Mouse (Mus musculus): ENCODE data around the gene Abtb2. TPM values are rescaled to one million over a fixed set of nuclear protein-coding genes. Genes with fewer than 3 reads are reported as not detected.

The Abtb2 gene
- polyA plus RNA-seq, 1 experiment: 2.4 TPM

DNA sequence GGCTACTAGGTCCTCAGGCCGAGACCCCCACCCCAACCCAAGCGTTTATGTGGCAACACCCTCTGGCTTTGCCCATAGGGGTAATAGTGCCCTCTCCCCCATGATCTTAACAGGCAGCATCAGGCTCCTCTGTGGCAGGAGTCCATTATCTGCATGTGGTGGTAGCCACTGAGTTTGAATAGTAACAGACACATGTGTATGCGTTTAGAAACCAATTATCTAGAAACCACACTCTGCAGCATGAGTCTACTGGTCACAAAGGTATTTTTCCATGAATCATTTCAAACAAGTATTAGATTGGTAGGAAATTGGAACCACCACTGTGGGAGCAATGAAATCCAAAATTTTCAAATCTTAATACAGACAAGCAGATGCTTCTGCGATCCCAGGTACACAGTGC lies 119.5 kb downstream of the Abtb2 start:
- DNase-seq (ENCODE audit: low read depth): no peak

DNA sequence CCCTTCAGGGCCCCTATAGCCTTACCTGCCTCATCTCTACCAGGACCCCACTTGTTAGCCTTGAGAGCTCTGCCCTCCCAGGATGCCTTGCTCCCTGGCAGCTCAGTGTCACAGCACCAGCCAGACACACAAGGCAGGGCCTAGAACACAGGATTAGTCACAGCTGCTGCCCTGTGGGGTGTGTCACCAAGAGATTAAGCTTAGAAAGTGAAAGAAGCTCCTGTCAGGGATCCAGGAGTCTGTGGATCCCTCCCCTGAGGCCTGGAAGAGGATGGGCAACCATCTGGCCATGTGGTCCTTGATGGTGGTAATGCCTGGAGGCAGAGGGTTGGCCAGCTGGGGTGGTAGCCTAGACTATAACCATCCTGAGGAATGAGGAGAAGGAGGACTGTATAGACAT lies 121.0 kb downstream of the Abtb2 start:
- no peak for DNase-seq (ENCODE audit: low read depth)

DNA sequence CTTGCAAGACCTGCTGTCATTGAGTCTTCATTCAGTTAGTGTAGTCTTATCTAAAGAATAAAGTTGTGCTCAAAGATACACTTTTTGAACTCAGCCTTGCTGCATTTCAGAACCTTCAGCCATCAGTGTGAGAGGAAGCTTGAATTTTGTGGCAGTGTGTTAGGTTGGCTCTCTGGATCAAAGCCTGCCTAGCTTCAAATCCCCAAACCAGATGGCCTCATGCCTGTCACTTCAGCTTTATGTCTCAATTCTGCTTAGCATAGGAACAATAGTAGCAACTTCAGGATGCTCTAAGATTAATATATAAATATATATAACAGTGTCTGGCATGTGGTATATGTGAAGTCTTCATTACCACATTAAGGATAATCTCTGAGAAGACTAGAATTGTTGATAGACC lies 121.8 kb downstream of the Abtb2 start:
- DNase-seq (ENCODE audit: low read depth): no peak

DNA sequence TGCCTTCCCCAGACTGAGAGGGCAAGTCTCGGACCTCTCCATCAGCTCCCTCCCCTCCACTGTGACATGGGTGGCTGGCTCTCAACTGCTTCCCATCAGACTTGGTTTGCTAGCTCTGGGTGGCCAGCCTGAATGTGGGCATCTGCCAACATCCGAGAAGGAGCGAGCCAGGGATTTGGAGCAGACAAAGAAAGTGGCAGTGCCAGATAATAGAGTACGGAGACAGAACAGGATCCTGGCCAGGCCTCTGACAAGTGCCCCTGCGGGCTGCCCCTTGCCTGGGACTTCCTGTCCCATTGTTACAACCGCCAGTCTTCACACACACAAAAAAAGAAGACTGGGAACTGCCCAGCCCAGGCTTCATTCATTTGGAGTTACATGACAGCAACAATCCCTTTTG lies 124.3 kb downstream of the Abtb2 start:
- no peak for DNase-seq (ENCODE audit: low read depth)

DNA sequence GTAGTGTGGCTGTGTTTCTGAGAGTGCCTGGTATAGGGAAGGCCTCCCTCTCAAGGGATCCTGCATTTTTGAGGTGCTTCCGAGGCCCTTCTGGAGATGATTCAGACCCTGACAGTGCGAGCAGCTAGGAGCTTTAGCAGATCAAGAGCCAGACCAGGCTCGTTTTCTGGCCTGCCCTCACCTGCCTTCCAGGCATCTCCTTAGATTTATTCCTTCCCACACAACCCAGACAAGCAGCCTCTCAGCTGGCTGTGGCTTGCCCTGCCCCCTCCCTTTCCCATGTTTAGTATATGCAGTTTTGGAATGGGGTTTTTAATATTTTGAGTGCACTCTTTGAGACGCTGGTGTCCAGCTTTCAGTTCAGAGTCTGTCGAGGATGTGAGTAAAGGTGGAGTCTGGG lies 124.7 kb downstream of the Abtb2 start:
- DNase-seq (ENCODE audit: low read depth): no peak

DNA sequence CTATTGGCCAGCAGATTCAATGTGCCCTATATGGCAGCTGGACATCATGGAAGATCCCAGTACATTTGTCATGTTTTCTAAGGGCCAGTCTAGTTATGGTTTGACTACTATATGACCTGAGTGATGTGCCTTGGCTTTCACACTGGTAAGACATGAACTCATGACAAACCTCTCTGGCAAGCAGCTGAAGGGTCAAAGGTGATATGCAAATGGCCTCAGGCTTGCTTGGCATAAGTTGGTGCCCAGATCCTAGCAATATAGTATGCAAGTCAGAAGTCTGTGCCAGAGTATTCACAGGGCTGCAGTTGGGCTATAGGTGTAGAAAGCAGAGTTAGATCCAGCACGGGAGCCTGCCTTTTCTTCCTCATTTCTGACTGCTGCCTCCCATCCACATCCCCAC lies 125.2 kb downstream of the Abtb2 start:
- peak; percentile 75 for DNase-seq (ENCODE audit: low read depth)

DNA sequence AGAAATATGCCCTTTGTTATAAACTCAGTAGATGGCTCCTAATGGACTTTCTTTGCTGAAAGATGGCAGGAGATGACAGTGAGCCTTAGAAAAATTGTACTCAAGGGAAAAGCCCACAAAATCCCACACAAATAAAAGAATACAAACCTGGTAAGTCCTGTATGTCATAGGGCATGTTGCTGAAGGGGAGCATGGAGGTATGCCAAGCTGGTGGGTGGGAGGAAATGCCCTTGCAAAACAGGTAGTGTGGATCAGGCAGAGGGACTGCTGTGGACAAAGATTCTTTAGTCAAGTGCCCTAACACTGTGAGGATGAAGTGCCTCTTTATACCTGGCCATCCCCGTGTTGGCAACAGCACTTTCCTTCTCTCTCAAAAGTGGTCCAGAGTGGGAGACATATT lies 126.7 kb downstream of the Abtb2 start:
- peak; percentile 80 for DNase-seq (ENCODE audit: low read depth)

DNA sequence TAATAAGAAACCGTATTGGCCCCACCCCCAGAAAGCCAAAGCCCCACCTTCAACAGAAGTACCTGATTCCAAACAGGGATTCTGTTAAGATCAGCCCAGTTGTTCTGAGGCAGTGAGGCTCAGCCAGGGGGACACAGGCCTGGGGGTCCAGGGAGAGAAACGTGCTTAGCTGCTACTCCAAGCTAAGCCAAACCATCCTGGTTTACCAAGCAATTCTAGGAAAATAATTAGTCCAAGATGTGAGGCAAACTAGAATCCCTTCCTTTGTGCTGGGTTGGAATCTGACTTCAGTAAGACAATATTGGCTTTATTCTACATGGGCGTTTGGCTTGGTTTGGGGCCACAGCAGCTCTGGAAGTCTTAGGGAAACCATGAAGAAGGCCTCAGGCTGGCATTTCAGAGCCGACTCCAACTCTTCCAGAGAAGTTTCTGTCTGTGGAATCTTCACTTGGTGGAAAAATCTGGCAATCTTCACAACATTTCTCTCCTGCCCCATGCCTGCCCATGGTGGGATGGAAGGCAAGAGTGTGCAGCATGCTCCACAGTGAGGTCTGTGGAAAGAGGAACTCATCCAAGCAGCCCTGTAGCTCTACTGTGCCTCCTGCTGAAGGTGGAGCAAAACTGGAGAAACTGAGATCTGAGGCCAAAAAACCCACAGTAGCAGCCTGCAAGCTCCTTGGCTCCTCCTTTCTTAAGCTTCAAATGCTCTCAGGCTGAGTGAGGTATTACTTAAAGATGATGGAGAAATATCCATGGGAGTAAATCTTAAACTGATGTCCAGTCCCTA lies 128.9 kb downstream of the Abtb2 start:
- DNase-seq (ENCODE audit: low read depth): no peak

DNA sequence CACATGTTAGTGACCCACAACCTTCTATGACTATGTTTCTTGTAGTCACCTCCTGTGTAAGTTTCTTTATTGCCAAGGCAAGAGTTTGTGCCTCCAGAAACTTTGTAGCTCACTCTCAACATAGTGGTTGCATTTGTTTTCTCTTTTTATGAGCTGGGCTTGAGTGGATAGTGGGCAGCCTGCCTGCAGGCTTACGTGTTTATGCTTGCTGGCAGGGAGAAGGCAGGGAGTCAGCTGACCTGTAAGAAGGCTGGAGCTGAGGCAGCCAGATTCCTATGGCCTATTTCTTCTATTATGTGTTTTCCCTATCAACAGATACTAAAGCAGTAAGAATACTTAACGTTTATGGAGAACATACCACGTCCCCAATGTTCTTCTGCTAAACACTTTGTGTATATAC lies 130.1 kb downstream of the Abtb2 start:
- no peak for DNase-seq (ENCODE audit: low read depth)

DNA sequence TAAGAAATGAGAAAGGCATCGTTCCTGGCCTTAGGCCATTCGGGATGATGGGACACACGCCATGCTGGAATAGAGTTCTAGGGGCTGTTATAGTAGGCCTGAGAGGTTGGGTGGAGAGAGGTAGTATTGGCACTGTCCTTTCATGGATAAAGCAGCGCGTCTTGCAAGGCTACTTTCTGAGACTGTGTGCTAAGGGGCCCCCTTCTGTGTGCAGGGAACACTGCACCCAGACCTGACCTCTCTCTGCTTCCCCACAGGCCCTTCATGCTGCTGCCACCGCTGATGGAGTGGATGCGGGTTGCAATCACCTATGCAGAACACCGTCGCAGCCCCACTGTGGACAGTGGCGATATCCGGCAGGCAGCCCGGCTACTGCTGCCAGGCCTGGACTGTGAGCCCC lies 134.4 kb downstream of the Abtb2 start:
- no peak for DNase-seq (ENCODE audit: low read depth)

DNA sequence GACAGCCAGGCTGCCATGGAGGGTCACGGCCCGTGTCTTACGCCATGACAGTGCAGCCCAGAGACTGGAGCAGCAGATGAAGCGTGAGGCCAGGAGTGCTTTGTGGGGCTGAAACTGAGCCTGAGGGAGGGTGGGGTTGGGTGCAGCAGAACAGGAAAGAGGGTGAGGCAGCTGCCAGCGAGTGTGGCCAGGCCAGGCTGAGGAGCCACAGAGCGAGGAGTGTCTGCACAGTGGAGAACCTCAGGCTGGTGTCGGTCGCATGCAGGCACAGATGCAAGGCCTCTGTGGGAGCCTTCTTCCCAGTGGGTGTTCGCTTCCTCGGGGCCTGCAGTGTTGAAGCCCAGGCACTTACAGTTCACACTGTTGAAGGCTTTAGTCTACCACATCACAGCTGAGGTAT lies 137.2 kb downstream of the Abtb2 start:
- DNase-seq (ENCODE audit: low read depth): no peak

DNA sequence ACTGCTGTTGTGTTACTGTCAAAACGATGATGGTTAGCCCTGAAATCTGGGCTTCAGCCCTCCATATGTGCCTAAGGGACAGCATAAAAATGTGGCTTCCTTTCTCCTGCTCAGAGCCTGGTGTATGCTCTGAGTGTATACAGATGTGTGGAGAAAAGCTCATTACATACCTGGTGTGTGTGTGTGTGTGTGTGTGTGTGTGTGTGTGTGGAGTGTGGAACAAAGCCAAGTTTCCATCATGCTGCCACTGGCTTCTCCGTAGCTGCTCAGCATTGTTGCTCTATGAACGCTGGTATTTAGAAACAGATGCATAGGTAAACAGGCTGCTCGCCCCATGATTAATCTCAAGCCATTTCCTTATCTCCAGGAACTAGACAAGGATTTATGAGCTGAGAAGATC lies 137.8 kb downstream of the Abtb2 start:
- DNase-seq (ENCODE audit: low read depth): no peak

DNA sequence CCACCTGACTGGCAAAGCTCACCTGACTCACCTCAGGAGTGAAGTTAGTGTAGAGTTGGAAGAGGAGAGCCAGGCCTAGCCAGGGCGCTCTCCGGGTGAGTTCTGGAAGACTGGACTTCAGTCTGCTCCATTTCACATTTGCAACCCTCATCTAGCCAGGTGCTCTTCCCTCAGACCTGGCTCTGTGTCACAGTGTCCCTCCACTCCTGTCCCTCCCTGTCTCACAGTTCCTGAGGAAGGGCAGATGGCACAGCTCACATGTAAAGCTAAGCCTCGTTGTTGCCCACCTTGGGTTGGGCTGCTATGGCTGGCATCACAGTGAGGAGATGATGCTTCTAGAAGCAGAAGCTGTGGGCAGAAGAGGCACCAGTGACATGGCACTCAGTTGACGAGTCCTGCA lies 139.7 kb downstream of the Abtb2 start:
- no peak for DNase-seq (ENCODE audit: low read depth)

DNA sequence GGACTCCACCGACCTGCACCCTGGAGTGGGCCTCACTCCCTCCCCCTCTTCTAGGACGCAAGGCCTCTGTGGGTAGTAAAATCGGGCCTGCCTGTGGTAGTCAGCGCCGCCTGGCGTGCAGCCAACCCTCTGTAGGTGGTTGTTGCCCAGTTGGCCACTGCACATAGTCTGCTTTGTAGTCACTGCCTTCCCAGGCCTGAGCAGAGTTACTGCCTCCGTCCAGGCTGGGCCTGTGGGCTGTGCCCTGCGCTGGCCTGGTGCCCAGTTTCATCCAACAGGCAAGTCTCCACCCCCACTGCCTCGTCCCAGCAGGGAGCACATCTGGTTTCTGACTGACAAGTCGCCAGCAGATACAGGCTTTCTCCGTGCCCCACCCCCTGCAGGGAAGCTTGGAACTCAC lies 140.1 kb downstream of the Abtb2 start:
- DNase-seq (ENCODE audit: low read depth): no peak

DNA sequence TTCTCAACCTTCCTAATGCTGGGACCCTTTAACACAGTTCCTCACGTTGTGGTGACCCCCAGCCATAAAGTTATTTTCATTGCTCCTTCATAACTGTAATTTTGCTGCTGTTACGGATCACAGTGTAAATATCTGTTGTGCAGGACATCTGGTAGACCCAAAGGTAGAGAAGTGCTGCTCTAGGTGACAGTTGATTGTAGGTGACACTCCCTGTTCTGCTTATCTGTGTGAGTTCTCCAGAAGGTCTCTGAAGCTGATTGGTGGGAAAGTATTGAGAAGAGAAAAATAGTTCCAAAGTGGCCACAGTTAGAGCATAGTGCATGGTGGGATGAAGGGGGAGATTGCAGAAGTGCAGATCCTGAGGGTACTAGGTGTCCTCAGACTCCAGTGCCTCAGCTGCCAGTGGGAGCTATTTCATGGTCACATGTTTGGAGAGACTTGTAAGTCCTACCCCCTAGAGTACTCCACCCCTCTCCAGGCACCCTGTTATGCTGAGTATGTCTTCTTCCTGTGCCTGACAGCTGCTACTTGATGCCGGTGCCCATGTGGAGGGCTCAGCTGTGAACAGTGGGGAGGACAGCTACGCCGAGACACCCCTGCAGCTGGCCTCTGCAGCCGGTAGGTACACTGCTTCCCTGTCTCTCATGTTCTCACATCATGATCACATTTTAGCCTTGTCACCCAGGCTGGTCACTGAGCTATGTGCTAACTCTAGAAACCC lies 141.1 kb downstream of the Abtb2 start:
- no peak for DNase-seq (ENCODE audit: low read depth)

DNA sequence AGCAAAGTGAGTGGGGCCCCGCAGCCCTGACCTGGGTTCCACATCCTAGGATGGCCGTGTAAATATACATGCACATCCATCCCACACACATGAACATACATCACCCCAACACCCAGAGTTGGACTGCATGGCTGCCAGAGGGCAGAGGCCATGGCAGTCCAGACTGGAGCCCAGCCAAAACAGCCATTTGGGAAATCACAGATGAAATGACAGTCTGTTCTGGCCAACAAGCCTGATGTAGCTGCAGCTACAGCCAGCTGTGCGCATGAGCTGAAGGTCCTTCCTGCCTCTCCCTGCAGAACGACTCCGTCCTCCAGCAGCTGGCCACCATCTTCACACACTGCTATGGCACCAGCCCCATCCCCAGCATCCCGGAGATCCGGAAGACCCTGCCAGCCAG lies 144.7 kb downstream of the Abtb2 start:
- DNase-seq (ENCODE audit: low read depth): no peak

DNA sequence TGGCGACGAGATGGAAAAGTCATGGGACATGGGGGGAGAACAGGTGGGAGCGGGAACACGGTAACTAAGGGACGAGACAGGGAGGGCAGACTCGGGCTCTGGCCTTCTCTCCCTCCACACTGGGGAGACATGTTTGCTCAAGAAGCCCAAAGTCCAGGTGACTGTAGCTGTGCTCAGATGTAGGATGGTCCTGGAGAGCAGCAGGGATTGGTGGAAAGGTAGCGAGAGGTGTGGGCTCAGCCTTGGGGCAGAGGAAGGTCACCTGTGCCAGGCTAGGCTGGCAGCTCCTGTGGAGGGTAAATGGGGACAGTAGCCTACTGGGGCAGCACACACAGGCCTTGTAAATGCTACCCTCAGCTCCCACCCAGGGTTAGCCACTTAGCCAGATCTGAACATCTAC lies 147.7 kb downstream of the Abtb2 start:
- no peak for DNase-seq (ENCODE audit: low read depth)

DNA sequence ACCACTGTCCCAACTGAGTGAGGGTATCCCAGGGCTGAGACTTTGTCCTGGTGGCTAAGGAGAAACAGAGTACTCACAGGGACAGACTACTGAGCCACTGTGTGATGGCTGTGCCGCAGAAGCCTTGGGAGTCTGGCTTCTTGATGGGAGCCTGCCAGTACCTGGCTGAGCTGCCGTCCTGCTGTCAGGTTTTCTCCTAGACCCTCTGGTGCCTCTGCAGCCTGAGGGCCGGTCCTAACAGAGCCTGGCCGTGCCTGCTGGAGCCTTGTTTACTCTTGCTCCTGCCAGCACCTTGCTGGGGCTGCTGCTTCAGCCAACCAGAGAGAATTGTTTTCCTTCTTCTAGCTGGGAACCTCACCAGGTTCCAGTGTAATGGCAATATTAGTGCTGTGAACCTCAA lies 148.3 kb downstream of the Abtb2 start:
- no peak for DNase-seq (ENCODE audit: low read depth)

DNA sequence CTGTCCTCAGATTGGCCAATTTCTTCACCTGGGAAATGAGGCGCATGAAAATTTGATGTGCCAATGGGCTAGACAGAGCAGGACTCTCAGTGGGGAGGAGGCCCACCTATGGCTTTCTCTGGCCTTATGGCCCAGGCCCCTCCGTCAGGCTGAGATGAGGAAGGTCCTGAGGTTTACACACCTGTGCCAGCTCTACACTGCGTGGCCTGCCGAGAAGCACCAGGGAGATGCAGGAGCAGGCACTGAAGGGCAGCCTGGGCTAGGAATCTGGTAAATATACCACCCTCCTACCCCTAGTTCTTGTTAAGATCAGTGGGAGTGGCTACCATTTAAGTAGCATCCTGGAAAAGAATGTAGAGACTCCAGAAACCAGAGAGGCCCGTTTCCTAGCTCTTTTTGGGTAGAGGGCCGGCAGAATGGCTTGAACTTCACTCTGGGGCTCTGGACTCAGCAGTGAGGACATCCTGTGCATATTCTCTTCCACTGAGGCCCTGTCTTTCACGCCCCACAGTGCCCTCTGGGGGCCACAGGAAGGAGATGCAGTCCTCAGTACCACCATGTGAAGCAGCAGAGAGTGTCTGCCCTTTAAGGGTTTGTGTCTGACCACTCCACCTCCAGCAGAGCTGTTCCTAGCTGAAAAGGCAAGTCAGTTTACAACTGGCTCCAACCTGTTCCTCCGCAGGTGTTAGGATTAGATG lies 152.6 kb downstream of the Abtb2 start:
- DNase-seq (ENCODE audit: low read depth): no peak

DNA sequence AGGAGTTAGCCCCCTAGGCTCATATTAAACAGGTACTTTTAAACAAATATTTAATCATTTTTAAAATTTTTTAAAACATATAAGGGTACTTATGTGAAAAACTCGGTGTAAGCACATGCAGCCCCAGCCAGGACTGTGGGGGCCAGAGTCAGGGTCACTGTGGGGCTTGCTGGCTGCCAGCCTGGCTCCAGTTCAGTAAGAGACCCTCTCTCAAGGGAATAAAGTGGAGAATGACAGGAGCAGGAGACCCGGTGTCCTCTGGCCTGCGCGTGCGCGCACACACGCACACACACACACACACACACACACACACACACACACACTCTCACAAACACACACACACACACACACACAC lies 153.2 kb downstream of the Abtb2 start:
- no peak for DNase-seq (ENCODE audit: low read depth)

DNA sequence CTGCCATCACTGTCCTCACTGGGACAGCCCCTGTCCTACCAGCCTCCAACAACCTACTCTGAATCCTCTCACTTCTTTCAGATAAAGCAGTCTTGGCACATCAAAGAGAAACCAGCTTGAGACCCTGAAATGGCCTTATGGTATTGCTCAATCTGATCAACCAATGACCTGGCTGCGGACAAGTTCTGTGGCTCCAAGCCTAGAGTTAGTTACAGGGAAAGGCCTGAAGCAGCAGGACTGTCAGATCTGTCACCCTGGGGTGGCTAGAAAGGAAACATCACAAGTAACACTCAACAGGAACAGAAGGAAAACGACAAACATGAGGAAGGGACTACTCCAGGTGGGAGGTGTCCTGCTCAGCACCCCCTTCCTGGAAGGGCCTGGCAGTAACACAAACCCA lies 158.4 kb downstream of the Abtb2 start:
- DNase-seq (ENCODE audit: low read depth): no peak

DNA sequence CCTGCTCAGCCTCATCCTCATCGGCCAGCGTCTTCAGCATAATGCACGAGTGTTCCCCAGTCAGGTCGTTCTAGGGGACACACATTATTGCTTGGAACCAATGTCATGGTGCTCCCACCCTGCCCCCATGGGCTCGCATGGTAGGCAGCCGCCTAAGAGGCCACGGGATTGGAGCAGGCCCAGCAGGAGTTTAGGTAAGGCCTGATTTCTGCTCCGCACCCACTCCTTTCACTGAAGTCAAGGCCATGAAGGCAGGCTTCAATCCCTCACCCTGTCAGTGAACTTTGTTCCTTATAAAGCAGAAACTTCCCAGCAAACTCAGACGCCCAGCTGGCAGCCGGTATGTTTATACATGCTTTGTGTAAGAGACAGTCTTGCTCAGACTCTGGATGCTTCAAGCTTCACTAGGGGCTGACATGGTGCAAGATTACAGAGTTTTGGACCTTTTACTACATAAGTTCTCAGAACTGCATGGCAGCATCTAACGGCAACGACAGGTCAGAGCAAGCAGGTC lies 162.0 kb downstream of the Abtb2 start:
- DNase-seq (ENCODE audit: low read depth): no peak

DNA sequence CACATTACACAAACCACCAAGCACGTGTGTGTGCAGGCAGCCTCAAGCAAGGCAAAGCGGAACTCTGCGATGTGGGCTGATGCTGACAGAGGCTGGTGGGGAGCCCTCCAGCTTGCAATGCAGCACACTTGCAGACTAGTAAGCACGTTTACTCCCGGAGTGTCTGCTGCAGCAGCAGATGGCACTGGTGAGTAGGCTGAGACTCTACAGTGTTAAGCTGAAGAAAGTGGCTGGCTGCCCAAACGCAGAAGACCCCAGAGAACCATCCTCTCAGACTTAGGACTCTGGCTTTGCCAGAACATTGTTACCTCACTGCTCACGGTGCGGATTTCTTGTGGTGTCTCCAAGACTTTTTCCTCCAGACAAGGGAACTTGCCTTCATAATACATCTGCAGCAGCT lies 164.9 kb downstream of the Abtb2 start:
- no peak for DNase-seq (ENCODE audit: low read depth)
